Mouse (Mus musculus) layer of hippocampus, postnatal 25 days (tissue): Measurements from ENCODE around the gene Nanos1. TPM values are rescaled to one million over a fixed set of nuclear protein-coding genes. Genes with fewer than 3 reads are reported as not detected.

Experiments used
- DNase-seq, 2 experiments: peaks; one replicate each; pipeline ENCODE4 v3.0.0; 2022; ENCODE audit warnings: mixed read lengths in 2 of 2, low spot score in 1 of 2; ENCODE audit errors: extremely low spot score in 1 of 2
- total RNA-seq, 2 experiments: library from RNA; stranded (reverse); gene quantifications; 2 replicates each; pipeline ENCODE4 v1.2.3; 2021

Nanos1 gene
- 10 to 100 TPM; 16.8 to 17.4 TPM for total RNA-seq

DNA sequence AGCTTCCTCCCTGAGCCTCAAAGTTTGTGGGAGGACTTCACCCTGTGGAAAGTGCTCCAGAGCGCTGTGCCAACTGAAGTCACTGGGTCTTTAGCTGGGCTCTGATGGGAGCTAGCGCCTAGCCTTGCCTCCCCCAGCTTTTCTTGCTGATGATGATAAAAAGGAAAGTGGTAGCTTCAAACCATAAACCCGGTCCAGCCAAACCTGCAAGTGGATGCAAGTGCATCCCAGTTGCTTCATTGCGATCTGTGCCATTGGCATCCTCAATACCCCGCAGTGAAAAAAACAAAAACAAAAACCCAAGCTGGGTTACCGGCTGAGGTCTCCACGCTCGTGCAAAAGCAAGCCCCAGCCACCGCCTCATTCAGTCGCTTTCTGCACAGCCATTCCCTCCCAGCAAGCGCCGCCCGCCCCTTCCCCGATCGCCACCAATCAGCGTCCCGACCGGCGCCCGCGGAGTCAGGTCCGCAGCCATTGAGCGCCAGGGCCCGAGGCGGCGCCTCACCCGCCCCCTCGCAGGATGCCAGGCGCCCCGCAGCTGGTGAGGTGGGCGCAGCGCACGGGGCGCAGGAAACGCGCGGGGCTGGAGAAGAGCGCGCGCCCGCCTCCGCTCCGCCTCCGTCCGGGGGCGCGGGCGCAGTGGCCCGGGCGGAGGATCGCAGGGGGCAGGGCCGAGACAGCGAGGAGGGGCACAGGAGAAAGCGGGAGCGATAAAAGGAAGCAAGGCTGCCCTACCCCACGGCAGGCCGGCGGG is at the start of gene Nanos1:
Gene Nanos1 (plus strand): TSS at position 550 of the 754 bp plus-strand sequence.
- DNase-seq = peak in 1 of 2 experiments; percentile 79

DNA sequence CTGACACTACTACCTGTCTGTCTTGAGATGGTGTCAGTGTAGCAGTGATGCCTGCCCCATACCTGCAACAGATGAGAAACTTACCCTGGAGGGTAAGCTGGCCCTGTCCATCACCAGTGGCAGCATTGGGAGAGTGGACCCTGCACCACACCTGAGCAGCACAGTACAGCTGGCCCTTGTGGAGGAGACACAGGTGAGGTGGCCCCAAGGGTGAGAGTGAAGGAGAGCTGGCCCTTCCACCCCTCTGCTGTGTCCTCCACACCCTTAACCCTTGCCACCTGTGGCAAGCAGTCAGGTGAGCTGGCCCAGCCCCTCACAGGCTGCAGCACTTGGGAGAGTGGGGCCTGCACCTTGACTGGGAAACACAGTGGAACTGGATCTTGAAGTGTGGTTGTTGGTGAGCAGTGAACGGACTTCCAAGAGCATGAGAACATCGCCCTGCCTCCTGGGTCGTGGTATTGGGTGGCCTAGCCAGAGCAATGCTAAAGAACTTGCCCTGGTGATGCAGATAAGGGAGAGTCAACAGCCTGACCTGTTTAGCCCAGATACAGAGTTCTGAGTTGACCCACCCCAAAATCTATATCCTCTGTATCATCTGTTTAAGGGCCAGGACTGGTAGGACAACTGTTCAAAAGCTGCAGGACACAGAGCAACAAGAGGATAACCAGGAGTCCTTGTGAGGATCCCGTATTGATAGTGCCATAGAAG is 46.4 kb upstream of the Nanos1 start:
- DNase-seq = no peak

DNA sequence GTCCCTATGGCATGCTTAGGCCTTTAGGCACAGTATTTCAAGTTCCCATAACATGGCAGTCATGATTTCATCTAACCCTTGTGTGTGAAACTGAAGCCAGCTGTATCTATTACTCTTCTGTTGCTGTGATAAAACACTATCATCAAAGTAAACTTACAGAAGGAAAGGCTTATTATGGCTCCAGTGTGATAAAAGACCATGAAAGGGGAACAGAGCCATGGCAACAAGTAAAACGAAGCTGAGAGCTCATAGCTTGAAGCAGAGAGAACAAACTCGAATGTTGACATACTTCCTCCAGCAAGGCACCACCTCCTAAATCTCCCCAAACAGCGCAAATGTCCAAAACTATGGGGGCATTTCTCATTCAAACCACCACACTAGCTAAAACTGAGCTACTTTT is 45.6 kb upstream of the Nanos1 start:
- no peak for DNase-seq

DNA sequence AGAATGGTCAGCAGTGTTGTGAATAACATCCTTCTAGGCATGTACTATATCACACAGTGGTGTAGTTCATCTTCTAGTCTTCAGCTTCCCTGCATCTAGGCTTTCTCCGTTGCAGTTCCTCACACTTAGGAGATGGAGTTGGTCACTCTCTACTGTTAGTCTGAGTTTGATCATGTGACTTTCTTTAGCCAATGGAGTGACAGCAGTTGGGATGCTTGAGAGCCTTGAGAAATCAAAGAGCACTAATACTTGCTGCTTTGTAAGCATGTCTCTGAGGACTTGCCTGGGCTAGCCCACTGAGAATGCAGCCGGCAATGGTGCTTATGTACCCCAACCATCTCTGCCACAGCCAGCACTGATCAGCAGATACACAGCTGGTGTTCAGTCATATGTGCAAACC is 43.2 kb upstream of the Nanos1 start:
- no peak for DNase-seq

- no peak for DNase-seq
Measured at GRCm38 (mm10) chr19:60716381-60716780, 39.4 kb upstream of the Nanos1 start.

GRCm38 (mm10) chr19:60730281-60730852 is 25.4 kb upstream of the Nanos1 start:
- peak in 1 of 2 experiments; percentile 41 for DNase-seq

GRCm38 (mm10) chr19:60731299-60731698 is 24.5 kb upstream of the Nanos1 start:
- DNase-seq = no peak

- no peak for DNase-seq
Measured at GRCm38 (mm10) chr19:60731966-60732365, 23.8 kb upstream of the Nanos1 start.

DNA sequence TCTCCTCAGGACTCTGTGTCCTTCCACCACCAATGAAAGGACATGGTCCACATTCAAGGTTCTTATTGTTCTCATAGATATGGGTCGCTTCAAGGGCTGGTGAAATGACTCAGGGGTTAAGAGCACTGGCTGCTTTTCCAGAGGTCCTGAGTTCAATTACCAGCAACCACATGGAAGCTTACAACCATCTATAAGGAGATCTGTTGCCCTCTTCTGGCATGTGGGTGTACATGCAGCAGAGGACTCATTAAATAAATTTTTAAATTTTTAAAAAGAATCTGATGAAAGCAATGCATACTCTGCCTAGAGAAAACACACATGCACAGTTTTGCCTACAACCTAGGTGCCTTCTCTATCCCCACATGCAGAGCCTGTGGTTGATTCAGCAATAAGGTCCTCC is 15.2 kb upstream of the Nanos1 start:
- DNase-seq = no peak

- DNase-seq = no peak
Measured at GRCm38 (mm10) chr19:60743767-60744547, 11.8 kb upstream of the Nanos1 start.

GRCm38 (mm10) chr19:60747801-60748200 is 8.0 kb upstream of the Nanos1 start:
- no peak for DNase-seq

DNA sequence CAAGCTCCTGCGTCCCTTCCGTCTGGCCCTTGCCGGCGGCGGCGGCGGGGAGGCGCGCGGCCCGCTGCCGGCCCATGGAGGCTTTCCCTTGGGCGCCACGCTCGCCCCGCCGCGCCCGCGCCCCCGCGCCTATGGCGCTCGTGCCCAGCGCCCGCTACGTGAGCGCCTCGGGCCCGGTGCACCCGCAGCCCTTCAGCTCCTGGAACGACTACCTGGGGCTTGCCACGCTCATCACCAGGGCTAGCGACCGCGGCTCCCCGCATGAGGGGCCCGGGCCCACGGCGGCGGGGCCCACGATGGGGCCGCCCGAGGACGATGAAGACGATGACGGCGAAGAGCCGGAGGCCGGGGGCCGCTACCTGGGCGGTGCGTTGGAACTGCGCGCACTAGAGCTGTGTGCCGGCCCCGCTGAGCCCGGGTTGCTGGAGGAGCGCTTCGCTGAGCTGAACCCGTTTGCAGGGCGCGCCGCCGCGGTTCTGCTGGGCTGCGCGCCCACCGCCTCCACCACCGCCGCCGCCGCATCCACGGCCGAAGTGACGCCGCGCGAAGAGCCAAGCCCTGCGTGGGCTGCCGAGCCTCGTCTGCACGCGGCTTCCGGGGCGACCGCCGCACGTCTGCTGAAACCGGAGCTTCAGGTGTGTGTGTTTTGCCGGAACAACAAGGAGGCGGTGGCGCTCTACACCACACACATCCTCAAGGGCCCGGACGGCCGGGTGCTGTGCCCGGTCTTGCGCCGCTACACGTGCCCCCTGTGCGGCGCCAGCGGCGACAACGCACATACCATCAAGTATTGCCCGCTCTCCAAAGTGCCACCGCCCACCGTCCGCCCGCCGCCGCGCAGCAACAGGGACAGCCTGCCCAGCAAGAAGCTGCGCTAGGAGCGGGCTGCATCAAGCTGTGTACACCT is 658 bp downstream of the Nanos1 start:
- DNase-seq = peak; percentile 41 to 76

GRCm38 (mm10) chr19:60757099-60757785 is 1.5 kb downstream of the Nanos1 start:
- no peak for DNase-seq

- no peak for DNase-seq
Measured at GRCm38 (mm10) chr19:60758896-60759835, 3.4 kb downstream of the Nanos1 start.

DNA sequence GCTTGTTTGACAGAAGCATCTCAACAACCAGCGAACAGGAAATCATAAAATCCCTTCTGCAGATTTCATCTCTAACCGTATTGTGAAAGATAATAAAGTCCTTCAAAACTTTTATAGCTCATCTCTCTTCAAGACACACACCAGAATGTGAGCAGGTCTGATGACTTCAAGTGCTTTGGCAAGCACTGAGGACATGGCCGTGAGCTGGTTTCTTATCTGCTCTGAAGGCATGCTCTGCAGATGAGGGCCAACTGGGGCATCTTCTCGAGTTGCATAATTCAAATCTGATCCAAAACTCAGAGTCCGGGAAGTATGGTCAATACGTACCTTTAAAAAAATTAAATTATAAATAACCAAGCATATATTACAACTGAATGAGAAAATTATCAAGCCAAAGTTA is 17.6 kb downstream of the Nanos1 start:
- DNase-seq = no peak

- no peak for DNase-seq
Measured at GRCm38 (mm10) chr19:60782034-60782433, 26.2 kb downstream of the Nanos1 start.

GRCm38 (mm10) chr19:60784712-60785111 is 28.9 kb downstream of the Nanos1 start:
- no peak for DNase-seq
